Mouse (Mus musculus) G1E (cell line): ENCODE data around the gene Olfr221. TPM values are rescaled to one million over a fixed set of nuclear protein-coding genes. Genes with fewer than 3 reads are reported as not detected.

ENCODE experiments used
- ATAC-seq: 2 replicates; pipeline ENCODE4 v1.8.0; 2016; ENCODE audit warnings: mild to moderate bottlenecking; ENCODE audit not compliant: insufficient number of reproducible peaks, poor library complexity, low FRiP score, severe bottlenecking; ENCODE audit errors: extremely low read depth
- DNase-seq: peaks from one replicate; pipeline ENCODE4 v3.0.0; 2012; ENCODE audit warnings: low spot score
- H3K27me3 ChIP-seq: 2 replicates; pipeline ENCODE4 v1.6.1; 2012; ENCODE audit warnings: mild to moderate bottlenecking, low read length, inconsistent platforms; ENCODE audit not compliant: insufficient read depth
- H3K36me3 ChIP-seq: replicated peaks from 2 replicates; pipeline ENCODE3; 2012; ENCODE audit warnings: mild to moderate bottlenecking, inconsistent platforms
- H3K4me1 ChIP-seq: 2 replicates; pipeline ENCODE4 v1.6.1; 2012; ENCODE audit warnings: low read depth, low read length, inconsistent platforms, mixed read lengths; ENCODE audit not compliant: insufficient read depth
- H3K4me3 ChIP-seq: 2 replicates; pipeline ENCODE4 v1.5.1; 2012; ENCODE audit warnings: low read depth, mild to moderate bottlenecking, inconsistent platforms, low read length, moderate library complexity, mixed read lengths
- H3K9me3 ChIP-seq: replicated peaks from 2 replicates; pipeline ENCODE4 v1.6.1; 2012; ENCODE audit warnings: inconsistent platforms
- CTCF ChIP-seq: IDR thresholded peaks from 2 replicates; pipeline ENCODE4 v1.5.1; 2012; ENCODE audit warnings: low read depth, low read length, inconsistent platforms, mixed read lengths
- GATA1 ChIP-seq: IDR thresholded peaks from 2 replicates; pipeline ENCODE4 v1.6.1; 2012; ENCODE audit warnings: borderline replicate concordance, low read length, inconsistent platforms, mixed read lengths
- GATA2 ChIP-seq: IDR thresholded peaks from 2 replicates; pipeline ENCODE4 v1.6.1; 2012; ENCODE audit warnings: low read depth, low read length, inconsistent platforms, borderline replicate concordance
- POLR2AphosphoS5 ChIP-seq: IDR thresholded peaks from 2 replicates; pipeline ENCODE4 v1.6.1; 2012; ENCODE audit warnings: low read depth, low read length, inconsistent platforms; ENCODE audit not compliant: insufficient replicate concordance
- TAL1 ChIP-seq: conservative IDR thresholded peaks from 2 replicates; pipeline ENCODE4 v1.6.1; 2012; ENCODE audit warnings: low read depth, low read length, inconsistent platforms, mixed read lengths
- polyA plus RNA-seq: library from polyadenylated mRNA; stranded (reverse); fragments of >175 nt; gene quantifications from 2 replicates; pipeline ENCODE4 v1.2.3, GENCODE M21; 2012
- total RNA-seq, 2 experiments: library from RNA; stranded (forward) in 1 of 2; stranded (reverse) in 1 of 2; fragments of 200-1000 nt in 1 of 2; fragments of >200 nt in 1 of 2; fragmentation: Nextera tagmentation in 1 of 2; gene quantifications; 2 replicates each; pipeline ENCODE4 v1.2.3; 2014 to 2017

The Olfr221 gene
- total and polyA plus RNA-seq, 3 experiments = 0.16 TPM; not detected in 2

- DNase-seq = no peak
- ATAC-seq = no peak
- H3K27me3 ChIP-seq = no peaks in the 10 kb centered on the region
- TF ChIP-seq GATA1 = no peak
- TF ChIP-seq TAL1 = no peak
- no peak for TF ChIP-seq CTCF
- no peak for TF ChIP-seq GATA2
- no peak for TF ChIP-seq POLR2AphosphoS5
- H3K4me3 ChIP-seq = no peak overlapping the region
- peaks cover 84% of the 10 kb centered on the region for H3K36me3 ChIP-seq
- H3K4me1 ChIP-seq = peaks cover 18% of the 10 kb centered on the region
- no peaks in the 10 kb centered on the region for H3K9me3 ChIP-seq
Measured at GRCm38 (mm10) chr14:52005141-52005540, 37.1 kb downstream of the Olfr221 start.

GRCm38 (mm10) chr14:52003981-52004495 lies 38.2 kb downstream of the Olfr221 start:
- ATAC-seq (no peak), DNase-seq (no peak)
- Histone ChIP-seq H3K9me3 (no peaks in the 10 kb centered on the region), H3K36me3 (peaks cover 80% of the 10 kb centered on the region), H3K4me3 (no peak overlapping the region), H3K27me3 (no peaks in the 10 kb centered on the region), H3K4me1 (peaks cover 12% of the 10 kb centered on the region)
- no peak for TF ChIP-seq GATA1

GRCm38 (mm10) chr14:51997483-51997882 lies 44.8 kb downstream of the Olfr221 start:
- Histone ChIP-seq H3K27me3 (no peaks in the 10 kb centered on the region), H3K36me3 (peaks cover 59% of the 10 kb centered on the region), H3K9me3 (no peaks in the 10 kb centered on the region), H3K4me1 (peaks cover 7% of the 10 kb centered on the region; the same call in 1 of the 2 replicates), H3K4me3 (no peak overlapping the region)
- TF ChIP-seq POLR2AphosphoS5 = no peak
- TF ChIP-seq GATA2 = no peak
- TF ChIP-seq CTCF = no peak
- no peak for TF ChIP-seq TAL1
- TF ChIP-seq GATA1 = no peak
- ATAC-seq (no peak), DNase-seq (no peak)

GRCm38 (mm10) chr14:51996866-51997265 lies 45.4 kb downstream of the Olfr221 start:
- no peak for DNase-seq
- H3K4me1 ChIP-seq = peaks cover 7% of the 10 kb centered on the region; the same call in 1 of the 2 replicates
- peaks cover 55% of the 10 kb centered on the region for H3K36me3 ChIP-seq
- H3K27me3 ChIP-seq = no peaks in the 10 kb centered on the region
- no peak overlapping the region for H3K4me3 ChIP-seq
- no peaks in the 10 kb centered on the region for H3K9me3 ChIP-seq
- TF ChIP-seq TAL1 (no peak), GATA1 (no peak), POLR2AphosphoS5 (no peak)
- no peak for ATAC-seq

GRCm38 (mm10) chr14:51996231-51996841 lies 45.9 kb downstream of the Olfr221 start:
- H3K4me3 ChIP-seq = no peak overlapping the region
- no peak for TF ChIP-seq GATA2
- no peak for TF ChIP-seq TAL1
- TF ChIP-seq POLR2AphosphoS5 = no peak
- no peak for TF ChIP-seq GATA1
- TF ChIP-seq CTCF = no peak
- no peak for DNase-seq
- no peak for ATAC-seq
- peaks cover 7% of the 10 kb centered on the region; the same call in 1 of the 2 replicates for H3K4me1 ChIP-seq
- H3K27me3 ChIP-seq = no peaks in the 10 kb centered on the region
- H3K36me3 ChIP-seq = peaks cover 59% of the 10 kb centered on the region
- H3K9me3 ChIP-seq = no peaks in the 10 kb centered on the region

GRCm38 (mm10) chr14:51995219-51995871 lies 46.9 kb downstream of the Olfr221 start:
- H3K4me1 ChIP-seq = peaks cover 7% of the 10 kb centered on the region; the same call in 1 of the 2 replicates
- DNase-seq (no peak), ATAC-seq (no peak)
- TF ChIP-seq GATA2 (no peak), POLR2AphosphoS5 (no peak), CTCF (no peak), GATA1 (no peak), TAL1 (no peak)
- H3K36me3 ChIP-seq = peaks cover 61% of the 10 kb centered on the region
- H3K4me3 ChIP-seq = no peak overlapping the region
- no peaks in the 10 kb centered on the region for H3K27me3 ChIP-seq
- H3K9me3 ChIP-seq = no peaks in the 10 kb centered on the region
